Mouse (Mus musculus) kidney, postnatal 10 days (tissue): ENCODE data around the gene Hnrnpa1.
"Not testable (repeated sequence)": the region's sequence is repeated elsewhere in the genome, so short reads cannot be mapped to it uniquely, and the experiment has no call there.

Experiments
- DNase-seq: peaks from one replicate; pipeline ENCODE4 v3.0.0; 2021; ENCODE audit warnings: mixed read lengths

Gene Hnrnpa1

GRCm38 (mm10) chr15:103241071-103242018 is 1.1 kb downstream of the Hnrnpa1 start:
- DNase-seq: not testable (repeated sequence)

GRCm38 (mm10) chr15:103242885-103243284 is 2.7 kb downstream of the Hnrnpa1 start:
- DNase-seq: no peak

GRCm38 (mm10) chr15:103245616-103246015 is 5.4 kb downstream of the Hnrnpa1 start:
- no peak for DNase-seq

- DNase-seq: no peak
Observed at GRCm38 (mm10) chr15:103247078-103247781, 7.0 kb downstream of the Hnrnpa1 start.

GRCm38 (mm10) chr15:103247782-103248400 is 7.7 kb downstream of the Hnrnpa1 start:
- no peak for DNase-seq

GRCm38 (mm10) chr15:103248401-103249313 is 8.4 kb downstream of the Hnrnpa1 start:
- peak; percentile 25 for DNase-seq

GRCm38 (mm10) chr15:103249511-103249910 is 9.3 kb downstream of the Hnrnpa1 start:
- DNase-seq: not testable (repeated sequence)

GRCm38 (mm10) chr15:103250195-103250740 is 10.0 kb downstream of the Hnrnpa1 start:
- peak; percentile 77 for DNase-seq

GRCm38 (mm10) chr15:103251595-103251994 is 11.4 kb downstream of the Hnrnpa1 start:
- DNase-seq: no peak

- no peak for DNase-seq
Observed at GRCm38 (mm10) chr15:103252660-103253059, 12.4 kb downstream of the Hnrnpa1 start.

- no peak for DNase-seq
Observed at GRCm38 (mm10) chr15:103253352-103253751, 13.1 kb downstream of the Hnrnpa1 start.

GRCm38 (mm10) chr15:103255169-103255568 is 14.9 kb downstream of the Hnrnpa1 start:
- peak; percentile 63 for DNase-seq

GRCm38 (mm10) chr15:103256210-103256986 is 16.2 kb downstream of the Hnrnpa1 start:
- no peak for DNase-seq

GRCm38 (mm10) chr15:103257790-103258728 is 17.8 kb downstream of the Hnrnpa1 start, which contains the start of gene Nfe2:
Gene Nfe2, minus strand, starts transcription at chr15:103258403.
- DNase-seq: peak; percentile 66

GRCm38 (mm10) chr15:103259162-103259561 is 18.9 kb downstream of the Hnrnpa1 start:
- DNase-seq: no peak

GRCm38 (mm10) chr15:103259989-103260388 is 19.8 kb downstream of the Hnrnpa1 start:
- DNase-seq: peak; percentile 44

- no peak for DNase-seq
Observed at GRCm38 (mm10) chr15:103264794-103265193, 24.6 kb downstream of the Hnrnpa1 start.

GRCm38 (mm10) chr15:103268903-103269302 is 28.7 kb downstream of the Hnrnpa1 start:
- DNase-seq: no peak

- peak; percentile 97 for DNase-seq
Observed at GRCm38 (mm10) chr15:103272419-103273279, 32.4 kb downstream of the Hnrnpa1 start, which contains the start of gene Copz1. Gene Copz1, plus strand, starts transcription at chr15:103272714.
